Mouse (Mus musculus) bone marrow, adult 2 months (tissue): ENCODE results near the gene Rab5c.

ENCODE experiments used
- CTCF ChIP-seq: fragments of 200-500 bp; IDR thresholded peaks from 2 replicates; pipeline ENCODE4 v1.5.1; 2011; ENCODE audit warnings: low read length, control low read depth; ENCODE audit not compliant: control insufficient read depth, insufficient read depth
- POLR2A ChIP-seq: fragments of 200-500 bp; IDR thresholded peaks from 2 replicates; pipeline ENCODE4 v1.6.1; 2011; ENCODE audit warnings: low read depth, mild to moderate bottlenecking, control low read depth, low read length, borderline replicate concordance; ENCODE audit not compliant: control insufficient read depth

DNA sequence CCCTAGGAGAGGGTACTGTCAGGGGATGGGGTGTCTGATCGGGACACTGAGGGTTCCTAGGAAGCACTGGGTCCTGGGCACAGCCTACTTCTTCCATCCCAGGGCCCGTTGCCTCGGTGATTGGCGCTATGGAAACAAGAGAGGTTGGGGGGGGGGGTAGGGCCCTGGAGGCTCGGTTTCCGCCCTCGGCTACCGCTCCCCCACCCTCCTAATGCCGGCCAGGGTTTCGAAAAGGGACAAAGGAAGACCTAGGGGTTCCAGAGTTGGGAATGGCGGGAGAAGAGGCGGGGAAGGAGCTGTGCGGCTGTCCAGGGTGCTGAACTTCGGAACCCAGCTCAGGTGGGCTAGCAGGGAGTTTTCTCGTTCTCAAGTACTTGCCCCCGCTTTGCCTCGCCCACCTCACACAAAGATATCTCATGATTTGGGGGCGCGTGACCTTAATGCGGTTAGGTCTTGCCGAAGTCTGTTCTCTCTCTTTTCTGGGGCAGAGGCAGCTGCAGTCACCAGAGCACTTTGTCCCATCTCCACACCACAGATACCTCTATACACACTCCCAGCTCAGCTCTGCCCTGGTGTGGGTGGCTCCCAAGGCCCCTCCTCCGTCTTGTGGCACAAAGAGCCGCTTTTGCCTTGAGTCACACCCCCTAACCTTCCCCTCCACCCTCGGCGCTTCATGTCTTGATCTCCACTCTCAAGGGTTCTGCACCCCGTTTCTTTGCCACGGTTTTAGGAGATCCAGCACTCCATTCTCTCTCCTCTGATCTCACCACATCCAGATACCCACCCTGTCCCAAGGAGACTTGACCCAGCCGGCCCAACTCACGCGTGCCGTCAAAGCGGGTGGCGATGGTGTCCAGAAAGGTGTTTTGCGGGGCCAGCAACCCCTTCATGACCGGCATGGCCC, 20.9 kb upstream of the Rab5c start:
- TF ChIP-seq POLR2A (no peak), CTCF (no peak)
